Mouse (Mus musculus) NIH3T3 (cell line): Measurements from ENCODE around the gene Prr23a1.

Experiments used
- DNase-seq: peaks from one replicate; pipeline ENCODE4 v3.0.0-alpha.2; 2012; ENCODE audit warnings: low read depth

Prr23a1 gene

DNA sequence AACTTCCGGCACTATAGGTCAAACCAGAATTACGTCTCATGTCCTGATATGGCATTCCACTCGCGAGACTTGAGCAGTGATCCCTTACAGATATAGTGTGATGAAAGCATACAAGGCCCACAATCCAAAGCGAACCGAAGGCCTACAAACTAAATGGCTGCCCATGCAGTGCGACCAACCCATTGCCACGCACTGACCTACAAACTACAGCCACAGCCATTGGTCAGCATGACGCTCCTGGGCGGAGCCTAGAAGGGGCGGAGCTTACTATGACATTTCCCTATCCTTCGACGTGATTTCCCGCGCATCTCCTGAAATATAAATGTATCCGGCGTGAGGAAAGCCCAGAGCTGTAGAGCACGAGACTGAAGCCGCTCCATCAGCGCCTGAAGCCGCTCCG is at the start of gene Prr23a1:
Prr23a1 (plus strand) TSS at position 387 of the 400 bp plus-strand sequence.
- no peak for DNase-seq

GRCm38 (mm10) chr9:98799021-98799420 is 43.3 kb upstream of the Prr23a1 start:
- DNase-seq: no peak

DNA sequence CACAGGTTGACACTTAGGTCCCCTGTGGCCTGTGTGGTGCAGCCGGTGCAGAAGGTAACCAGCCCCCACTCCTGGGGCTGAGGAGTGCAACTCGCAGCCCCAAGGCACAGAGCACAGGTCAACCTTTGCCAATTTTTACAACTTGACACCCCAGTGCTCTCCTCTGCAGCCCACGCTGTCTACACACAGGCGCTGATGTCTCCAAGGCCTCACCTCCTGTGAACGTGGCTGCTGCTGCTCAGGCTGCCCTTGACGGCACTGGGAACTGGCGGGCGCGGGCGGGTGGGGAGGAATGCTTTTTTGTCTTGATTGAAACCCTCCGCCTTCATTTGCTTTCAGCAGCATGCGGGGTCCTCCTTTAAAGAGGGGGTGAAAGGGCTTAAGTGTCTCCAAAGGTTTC is 38.3 kb upstream of the Prr23a1 start:
- no peak for DNase-seq

GRCm38 (mm10) chr9:98805511-98805910 is 36.8 kb upstream of the Prr23a1 start:
- no peak for DNase-seq

DNA sequence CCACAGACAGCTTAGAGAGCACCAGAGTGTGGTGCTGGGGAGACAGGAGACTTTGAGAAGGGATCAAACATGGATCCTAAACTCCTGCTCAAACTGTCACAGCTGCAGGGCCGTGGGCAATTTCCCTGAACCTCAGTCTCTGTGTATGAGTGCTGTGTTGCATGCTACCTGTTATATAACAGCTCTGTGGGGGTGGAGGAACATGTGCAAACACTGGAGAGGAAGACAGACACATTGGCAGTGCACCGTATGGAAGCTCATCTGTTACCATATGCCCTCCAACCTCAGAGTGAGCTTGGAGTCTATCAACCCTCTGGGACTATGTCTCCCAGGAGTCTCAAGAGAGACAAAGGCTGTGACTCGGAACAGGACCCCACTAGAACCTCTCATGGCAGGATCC is 36.4 kb upstream of the Prr23a1 start:
- no peak for DNase-seq

DNA sequence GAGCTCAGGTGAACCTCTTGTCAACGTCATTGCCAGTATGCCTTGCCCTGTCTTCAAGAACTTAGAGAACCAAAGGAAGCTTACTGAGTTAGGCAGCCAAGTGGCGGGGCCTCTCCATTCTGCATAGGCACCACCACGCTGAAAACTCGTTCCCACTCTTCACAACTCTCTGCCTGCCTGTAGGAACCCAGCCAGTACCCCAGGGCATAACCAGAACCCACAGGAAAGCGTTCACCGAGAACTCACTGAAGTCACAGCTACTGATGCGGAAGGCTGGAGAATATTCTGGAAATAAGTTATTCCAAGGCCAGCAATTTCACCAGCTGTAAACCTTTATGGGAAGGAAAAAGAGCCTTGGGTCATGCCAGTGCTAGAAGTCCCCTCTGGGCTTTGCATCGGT is 34.7 kb upstream of the Prr23a1 start:
- DNase-seq: no peak

DNA sequence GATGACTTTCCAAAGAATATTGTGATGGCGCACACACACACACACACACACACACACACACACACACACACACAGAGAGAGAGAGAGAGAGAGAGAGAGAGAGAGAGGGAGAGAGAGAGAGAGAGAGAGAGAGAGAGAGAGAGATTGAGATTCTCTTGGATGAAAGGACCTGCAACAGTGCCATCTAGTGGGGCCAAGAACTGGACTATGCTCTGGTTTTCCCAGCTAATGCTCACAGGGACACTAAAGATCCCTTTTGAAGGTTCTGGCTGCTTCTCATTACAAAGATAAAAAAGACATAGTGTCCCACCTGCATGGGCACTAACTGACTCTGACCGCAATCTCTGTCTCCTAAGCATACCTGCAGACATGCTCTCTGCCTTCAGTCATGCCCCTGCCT is 32.8 kb upstream of the Prr23a1 start:
- DNase-seq: peak; percentile 66

GRCm38 (mm10) chr9:98816066-98816465 is 26.2 kb upstream of the Prr23a1 start:
- no peak for DNase-seq

- no peak for DNase-seq
Observed at GRCm38 (mm10) chr9:98817592-98817991, 24.7 kb upstream of the Prr23a1 start.

DNA sequence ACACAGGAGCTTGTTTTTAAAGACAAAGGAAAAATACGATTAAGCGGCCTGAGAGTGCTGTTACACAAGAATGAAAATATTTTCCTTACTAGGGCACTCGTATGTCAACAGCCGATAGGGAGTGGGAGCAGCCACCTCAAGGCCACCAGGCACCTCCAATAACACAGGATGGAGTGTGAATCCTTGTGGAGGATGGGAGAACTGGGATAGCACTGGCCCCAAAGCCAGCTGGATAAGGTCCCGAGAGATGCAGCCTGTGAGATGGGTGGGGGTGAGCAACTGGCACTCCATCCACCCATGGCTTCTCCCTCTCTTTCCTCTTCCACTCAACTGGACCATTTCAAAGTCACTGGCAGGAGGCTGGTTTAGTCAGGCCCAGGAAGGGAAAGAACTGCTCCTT is 23.3 kb upstream of the Prr23a1 start:
- no peak for DNase-seq

- DNase-seq: no peak
Observed at GRCm38 (mm10) chr9:98819481-98819880, 22.8 kb upstream of the Prr23a1 start.

DNA sequence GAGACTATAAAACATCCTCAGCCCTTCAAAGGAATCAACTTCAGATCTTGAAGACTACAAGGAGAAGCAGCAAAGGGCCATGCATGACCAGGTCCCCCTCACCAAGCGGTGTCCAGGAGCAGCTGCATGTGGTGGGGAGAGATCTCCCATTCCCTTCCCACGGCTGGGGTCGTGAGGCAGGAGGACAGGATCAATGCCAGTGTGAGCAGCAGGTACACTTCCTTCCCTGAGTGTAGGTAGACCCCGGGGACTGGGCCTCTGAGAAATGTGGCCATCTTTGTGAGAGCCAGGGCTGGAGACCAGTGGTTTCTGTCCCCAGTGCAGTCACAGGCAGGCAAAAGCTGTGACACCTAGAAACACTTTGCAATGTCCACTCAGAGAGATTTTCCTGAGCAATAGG is 21.8 kb upstream of the Prr23a1 start:
- no peak for DNase-seq

DNA sequence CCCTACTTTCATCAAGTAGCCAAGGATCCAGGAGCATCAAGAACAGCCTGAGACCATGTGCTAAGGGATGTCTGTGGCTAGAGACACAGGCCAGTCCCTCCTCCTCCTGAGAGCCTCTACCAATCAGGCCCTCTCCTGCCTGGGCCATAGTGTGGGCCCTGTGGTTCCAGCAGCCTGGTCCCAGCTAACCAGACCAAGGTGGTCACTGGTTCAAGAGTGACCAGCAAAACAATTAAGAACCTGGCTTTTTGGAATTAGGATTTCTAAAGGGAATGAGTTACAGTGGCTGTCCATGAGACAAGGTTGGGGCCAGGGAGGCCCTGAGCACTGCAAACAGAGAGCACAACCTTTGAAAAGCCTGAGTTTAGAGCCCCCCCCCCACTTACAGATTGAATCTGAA is 21.2 kb upstream of the Prr23a1 start:
- no peak for DNase-seq

DNA sequence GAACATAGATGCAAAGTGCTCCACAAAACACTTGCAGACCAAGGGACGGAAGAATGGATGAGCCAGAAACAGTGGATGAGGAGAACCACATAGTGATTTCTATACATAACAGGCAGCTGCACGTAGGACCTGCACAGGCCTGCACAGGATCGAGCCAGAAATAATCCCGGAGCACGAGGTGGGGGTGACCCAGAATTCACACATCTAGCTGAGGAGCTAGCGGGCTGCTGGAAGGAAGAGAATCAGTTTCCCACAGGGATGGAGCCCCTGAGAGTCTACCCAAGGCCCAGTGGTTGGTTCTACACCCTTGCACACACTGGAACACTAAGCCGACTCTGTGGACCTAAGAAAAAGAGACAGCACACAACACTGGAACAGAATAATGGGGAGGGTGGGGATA is 18.5 kb upstream of the Prr23a1 start:
- no peak for DNase-seq

DNA sequence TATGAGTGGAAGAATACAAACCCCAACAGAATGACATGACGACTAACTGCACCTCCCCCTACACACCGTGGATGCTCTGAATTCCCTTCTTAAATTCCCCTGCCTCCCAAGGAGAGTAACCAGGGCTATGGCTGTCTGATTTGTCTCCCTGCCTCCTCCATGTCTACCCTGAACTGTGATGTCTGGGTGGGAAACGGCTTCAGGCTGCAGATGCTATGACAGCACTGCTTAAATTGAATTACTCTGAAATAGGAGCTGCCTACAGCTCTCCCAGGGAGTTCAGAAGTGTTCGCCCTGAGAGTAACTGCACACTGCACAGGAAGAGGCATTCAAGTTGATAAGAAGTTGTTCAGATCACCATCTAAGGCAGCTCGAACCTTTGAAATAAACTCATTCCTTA is 12.8 kb upstream of the Prr23a1 start:
- DNase-seq: no peak

DNA sequence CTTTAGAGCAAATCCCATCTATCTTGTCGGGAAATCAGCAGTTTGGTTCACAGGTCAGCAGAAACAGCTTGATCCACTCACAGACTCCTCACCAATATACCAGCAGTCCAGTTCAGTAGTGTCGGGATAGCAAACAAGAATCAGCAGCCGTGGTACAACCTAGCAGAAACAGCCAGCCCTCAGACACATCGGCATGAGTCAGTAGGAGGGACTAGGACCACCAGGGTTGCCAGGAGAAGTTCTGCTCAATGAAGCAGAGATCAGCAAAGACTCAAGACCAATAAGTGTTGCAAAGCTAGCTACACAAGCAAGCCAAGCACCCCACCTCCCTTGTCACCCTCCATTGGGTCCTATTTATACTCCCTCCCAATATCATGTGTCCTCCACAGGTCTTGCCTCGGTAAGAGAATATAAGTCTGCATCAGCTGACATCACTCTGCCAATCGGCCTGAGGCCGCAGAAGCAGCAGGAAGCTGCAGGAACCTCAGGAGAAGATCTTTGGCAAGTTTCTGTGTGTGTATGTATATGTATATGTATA is 4.7 kb upstream of the Prr23a1 start:
- no peak for DNase-seq

- no peak for DNase-seq
Observed at GRCm38 (mm10) chr9:98856210-98856609, 13.9 kb downstream of the Prr23a1 start, which contains the start of gene Prr23a2. Gene Prr23a2, plus strand, starts transcription at chr9:98856494.

- peak; percentile 29 for DNase-seq
Observed at GRCm38 (mm10) chr9:98863463-98863862, 21.2 kb downstream of the Prr23a1 start.

DNA sequence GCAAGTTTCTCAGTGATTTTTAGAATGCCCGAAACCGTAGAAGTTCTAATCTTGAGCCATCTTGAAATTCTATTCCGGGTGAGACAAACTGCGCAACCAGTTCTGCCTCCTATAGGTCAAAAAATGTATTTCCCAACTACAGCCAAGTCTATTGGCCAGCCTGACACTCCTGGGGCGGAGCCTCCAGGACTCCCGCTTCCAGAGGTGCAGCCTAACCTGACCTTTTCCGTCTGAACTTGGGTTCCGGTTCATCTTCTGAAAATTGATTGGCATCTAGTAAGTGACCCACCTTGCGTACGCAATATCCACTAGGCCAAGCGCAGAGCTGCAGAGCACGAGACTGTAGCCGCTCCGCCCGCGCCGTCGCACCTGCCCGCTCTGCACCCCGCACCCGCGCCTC is 22.3 kb downstream of the Prr23a1 start, which contains the start of gene Prr23a3:
Prr23a3 (plus strand) TSS at position 197 of the 400 bp plus-strand sequence.
- no peak for DNase-seq
